Mouse (Mus musculus) cerebellum, adult 2 months (tissue): ENCODE data around the gene Lhcgr.

Source experiments
- CTCF ChIP-seq: fragments of 200-500 bp; IDR thresholded peaks from 2 replicates; pipeline ENCODE4 v1.5.1; 2011; ENCODE audit warnings: low read depth, mild to moderate bottlenecking, control low read depth, low read length, moderate library complexity, borderline replicate concordance; ENCODE audit not compliant: insufficient read depth
- POLR2A ChIP-seq: fragments of 200-500 bp; IDR thresholded peaks from 2 replicates; pipeline ENCODE4 v1.6.1; 2011; ENCODE audit warnings: low read length, control low read depth, borderline replicate concordance; ENCODE audit not compliant: insufficient read depth

DNA sequence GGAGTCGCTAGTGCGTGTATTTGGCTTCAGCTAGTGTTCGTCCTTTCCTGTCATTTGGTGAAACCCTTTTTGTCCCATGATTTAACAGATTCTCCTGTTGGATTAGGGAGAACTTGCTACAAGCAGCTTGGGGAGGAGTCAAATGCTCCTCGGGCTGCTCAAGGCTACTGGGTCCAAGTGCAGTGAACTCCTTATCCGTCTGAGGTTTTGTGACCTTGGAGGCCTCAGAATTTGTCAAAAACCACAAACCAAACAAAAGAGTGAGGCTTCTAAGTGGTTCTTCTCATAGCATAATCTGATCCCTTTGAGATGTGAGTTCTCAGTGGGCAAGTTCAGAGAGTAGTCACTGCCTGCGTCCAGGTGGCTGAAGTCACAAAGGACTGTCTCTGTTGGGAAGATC lies 36.0 kb downstream of the Lhcgr start:
- TF ChIP-seq CTCF, result no peak
- TF ChIP-seq POLR2A, result no peak
